Mouse (Mus musculus): ENCODE measurements around the gene Prdx6.

Gene Prdx6

DNA sequence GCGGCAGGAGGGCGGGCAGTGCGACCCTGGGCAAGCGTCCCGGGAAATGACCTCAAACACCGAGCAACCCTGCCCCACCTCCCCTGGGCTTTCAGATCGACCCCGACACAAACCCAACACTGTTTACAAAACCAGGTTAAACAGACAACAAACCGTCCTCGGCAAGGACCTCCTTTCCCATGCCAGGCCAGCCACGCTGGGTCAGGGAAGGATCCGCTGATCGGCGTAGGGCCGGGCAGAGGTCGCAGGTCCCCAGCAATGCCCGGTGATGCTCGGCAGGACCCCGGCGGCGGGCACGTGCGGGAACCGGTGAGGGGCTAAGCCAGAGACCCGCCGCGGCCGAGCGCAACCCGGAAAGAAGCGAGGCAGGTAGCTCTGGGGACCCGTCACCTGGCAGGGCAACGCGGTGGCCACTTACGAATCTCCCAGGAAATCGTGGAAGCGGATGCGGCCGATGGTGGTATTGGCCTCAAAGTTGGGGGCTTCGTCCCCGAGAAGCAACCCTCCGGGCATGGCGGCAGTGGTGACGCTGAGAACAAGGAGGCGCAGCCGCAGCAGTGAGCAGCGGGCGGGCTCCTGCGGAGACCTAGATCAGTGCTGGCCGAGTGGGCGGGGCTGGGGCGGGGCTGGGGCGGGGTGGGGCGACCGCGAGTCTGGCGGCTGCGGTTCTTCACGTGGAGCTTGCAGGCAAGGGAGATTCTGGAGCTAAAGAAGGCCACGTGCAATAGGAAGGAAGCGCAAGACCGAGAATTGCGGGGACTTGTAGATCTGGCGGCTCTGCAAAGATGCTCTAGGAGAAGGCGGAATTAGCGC lies at the start of gene Prdx6:
Gene Prdx6 (minus strand): TSS at position 616 of the 813 bp plus-strand sequence.
- peak; percentile 65 for DNase-seq (ENCODE audit: low spot score)

DNA sequence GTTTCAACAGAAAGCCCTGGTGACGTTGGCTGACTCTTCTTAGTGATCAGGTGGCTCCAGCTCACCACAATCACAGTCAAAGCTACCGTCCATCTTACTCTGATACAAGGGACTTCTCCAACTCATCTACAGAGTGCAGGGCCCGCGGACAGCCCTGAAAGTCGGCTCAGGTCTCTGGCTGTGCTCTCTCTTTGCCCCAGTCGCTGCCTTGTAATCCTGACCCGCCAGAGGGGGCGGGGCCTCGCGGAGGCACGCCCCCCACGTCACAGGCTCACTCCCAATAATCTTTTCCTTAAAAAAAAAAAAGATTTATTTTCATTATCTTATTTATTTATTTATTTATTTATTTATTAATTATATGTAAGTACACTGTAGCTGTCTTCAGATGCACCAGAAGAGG lies 37.2 kb upstream of the Prdx6 start:
- no peak for DNase-seq (ENCODE audit: low spot score)

DNA sequence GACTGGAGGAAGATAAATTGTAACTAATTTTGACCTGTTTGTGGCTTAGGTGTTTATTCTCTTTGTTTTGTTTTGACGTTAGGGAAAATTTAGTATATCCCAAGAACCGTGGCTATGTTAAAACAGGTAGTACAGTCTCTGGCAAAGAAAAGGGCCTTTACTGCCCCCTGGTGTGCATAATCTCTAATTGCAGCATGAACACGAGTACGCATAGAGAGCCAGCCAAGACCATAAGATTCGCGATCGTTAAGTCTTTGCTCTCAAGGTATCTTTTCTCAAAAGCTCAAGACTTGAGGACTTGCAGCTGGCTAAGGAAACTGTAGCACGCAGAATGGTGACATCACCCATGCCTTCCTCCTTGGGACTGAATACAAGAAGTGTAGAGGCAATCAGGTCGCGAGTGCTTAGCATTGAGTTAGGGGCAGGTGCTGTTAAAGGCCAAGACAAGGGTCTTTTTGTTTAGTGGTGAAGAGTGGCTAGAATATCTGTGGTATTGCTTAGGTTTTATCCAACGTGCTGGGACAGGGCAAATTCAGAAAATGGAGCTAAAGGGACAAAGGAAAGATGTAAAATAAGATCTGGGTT lies 35.8 kb upstream of the Prdx6 start:
- peak; percentile 49 for DNase-seq (ENCODE audit: low spot score)

DNA sequence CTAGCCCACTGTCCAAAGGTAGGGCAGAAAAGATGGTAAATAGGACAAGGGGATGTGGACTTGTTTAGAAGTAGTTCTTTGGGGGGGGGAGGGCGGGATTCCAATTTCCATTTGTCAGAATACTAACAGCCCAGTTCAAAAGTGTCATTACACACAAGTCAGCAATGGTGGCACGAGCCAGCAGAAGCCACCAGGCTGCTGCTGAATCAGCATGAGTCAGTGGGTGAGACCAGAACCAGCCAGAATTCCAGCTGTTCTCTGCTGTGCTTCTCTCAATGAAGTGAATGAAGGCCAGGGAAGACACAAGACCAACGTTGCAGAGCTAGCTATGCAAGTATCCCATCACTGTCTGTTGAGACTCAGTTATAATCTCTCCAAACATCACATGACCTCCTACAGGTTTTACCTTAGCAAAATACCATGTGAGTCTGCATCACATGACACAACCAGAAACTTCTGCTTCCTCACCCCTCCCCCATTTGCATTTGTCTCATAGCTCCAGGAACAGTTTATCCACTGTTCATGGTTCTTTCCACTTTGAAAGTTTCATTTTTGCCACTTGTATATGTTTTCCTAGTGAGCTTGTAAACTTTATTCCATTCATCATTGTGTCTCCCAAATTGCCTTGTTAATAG lies 30.2 kb upstream of the Prdx6 start:
- DNase-seq (ENCODE audit: low spot score): no peak

DNA sequence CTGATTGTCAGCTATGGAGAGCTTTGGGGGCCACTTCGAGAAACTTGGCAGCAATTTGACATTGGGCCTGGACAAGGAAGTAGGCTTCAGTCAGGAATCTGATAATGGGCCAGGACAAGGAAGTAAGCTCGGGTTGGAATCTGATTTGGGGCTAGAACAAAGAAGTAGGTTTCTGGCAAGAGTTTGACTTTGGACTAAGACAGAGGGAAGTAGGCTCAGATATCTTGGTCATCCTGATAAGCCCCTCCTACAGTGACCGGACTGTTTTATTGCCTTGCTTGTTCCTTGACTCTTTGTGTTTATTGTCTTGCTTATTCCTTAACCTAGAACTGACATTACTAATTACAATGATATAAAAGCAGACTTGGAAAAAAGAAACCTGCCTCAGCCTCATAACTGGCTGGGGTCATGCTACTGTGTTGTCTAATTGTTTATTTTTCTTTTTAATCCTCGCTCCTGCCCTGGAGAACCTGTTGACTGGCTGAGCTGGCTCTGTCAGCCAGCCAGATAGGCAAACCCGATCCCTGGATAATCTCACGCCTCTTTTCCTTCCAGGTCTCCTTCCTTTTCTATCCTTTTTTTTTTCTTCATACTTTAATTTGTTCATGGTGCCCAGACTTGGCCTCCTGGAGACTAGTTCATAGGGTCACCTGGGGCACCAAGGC lies 28.4 kb upstream of the Prdx6 start:
- no peak for DNase-seq (ENCODE audit: low spot score)

DNA sequence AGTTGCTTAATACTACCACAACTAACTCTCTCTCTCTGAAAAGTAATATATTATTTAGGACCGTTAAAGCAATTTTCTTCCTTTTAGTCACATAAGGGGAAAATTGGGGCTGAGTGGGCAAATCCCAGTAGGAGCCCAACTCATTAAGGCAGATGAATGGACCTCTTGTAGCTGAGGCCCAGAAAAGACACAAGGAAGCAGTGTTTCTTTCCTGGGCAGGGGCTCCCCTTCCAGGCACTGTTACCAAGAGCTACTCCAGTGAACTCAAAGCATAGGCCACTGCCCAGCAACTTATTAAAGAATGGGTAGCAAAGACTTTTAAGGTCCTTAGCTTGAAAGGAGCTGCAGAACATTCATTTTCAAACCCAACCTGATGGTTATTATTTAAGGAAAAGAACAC lies 22.5 kb upstream of the Prdx6 start:
- DNase-seq (ENCODE audit: low spot score): no peak

DNA sequence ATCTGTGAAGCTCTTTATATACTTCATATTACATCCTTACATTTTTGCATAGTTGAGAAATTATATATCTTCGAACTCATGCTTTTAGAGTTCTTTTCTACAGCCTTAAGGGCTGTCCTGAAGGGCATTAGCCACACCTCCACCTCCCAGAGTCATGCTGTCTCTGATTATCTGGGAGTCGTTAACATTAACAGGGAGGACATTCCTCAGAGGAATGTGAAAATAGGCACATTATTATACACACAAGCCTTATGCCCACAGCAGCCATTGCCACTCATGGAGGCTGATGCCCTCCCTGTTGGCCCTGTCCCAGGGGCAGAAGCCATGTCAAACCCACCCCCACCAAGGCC lies 20.4 kb upstream of the Prdx6 start:
- no peak for DNase-seq (ENCODE audit: low spot score)

DNA sequence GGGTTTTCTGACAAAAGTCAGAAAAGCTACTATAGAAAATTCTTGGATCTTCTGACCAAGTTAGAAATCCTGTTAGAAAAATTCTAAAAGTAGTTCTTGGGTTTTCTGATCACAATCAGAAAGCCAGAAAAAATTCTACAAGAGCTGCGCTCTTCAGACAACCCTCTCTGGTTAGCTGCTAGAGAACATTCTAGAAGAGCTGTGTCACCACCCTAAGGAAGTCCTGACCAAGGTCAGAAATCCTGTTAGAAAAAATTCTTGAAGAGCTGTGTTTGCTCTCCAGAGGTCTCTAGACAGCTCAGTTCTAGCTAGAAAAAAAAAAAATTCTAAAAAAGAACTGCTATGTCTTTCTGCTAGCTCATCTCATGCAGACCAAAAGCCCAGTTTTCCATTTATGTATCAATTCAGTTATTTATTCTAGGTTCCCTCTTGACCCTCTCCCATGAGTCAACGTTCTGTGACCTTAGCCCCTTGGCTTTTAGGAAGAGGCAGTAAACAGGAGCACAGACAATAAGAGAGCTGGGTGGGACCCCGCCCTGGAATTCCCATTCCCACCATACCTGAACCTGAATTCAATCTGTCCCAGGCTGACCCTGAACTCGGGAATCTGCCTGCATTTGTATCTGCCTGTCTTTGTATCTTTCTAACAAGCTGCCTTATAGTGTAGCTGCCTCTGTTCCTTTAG lies 19.9 kb upstream of the Prdx6 start:
- no peak for DNase-seq (ENCODE audit: low spot score)

DNA sequence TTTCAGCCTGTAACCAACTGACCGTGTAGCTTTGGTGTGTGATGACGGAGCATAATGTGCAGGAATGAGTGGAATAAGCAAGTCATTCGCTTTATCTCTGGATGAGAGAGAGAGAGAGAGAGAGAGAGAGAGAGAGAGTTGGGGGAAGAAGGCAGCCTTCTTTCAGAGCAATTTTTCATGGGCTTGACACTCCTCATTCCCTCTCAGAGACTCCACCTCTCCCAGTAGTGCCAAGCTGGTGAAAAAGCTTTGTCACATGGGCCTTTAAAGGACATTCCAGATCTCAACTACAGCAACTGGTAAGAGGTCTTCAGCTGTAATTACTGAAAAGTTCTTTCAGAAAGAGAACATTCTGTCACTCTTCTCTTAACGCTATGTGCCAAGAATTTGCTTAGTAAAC lies 18.3 kb upstream of the Prdx6 start:
- no peak for DNase-seq (ENCODE audit: low spot score)

DNA sequence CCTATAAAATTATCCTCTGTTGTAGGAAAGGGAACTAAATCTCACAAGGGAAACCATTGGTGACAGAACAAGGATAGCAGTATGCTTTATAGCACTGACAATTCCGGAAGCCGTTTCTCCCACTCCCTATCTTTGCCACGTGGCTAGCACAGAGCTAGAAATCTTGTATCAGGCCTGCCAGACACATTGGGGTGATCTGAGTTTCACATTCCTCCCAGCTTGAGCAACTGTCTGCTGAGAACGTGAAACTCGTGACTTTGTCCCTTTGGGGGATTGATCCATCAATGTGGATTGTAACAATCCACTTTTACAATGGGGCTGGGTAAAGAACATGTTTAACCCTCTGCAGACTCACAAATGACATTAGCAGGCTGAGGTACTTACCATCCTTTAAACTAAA lies 17.9 kb upstream of the Prdx6 start:
- no peak for DNase-seq (ENCODE audit: low spot score)

DNA sequence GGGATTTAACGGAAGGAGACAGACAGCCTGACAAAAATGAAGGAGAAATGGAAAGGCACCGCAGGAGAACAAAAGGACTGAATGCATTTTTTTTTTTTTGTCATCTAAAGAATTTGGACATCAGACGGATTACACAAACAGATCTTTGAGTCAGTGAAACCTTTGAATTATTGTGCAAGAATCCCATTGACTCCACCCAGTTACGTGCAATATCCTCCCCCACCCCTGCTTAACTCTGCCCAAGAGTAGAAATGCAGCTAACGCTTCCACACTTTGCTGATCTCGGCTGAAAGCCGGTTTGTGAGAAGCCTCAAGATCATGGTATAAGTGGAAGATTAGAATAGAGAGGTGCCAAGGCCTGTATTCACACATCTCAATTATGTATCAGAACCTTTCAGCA lies 17.1 kb upstream of the Prdx6 start:
- no peak for DNase-seq (ENCODE audit: low spot score)

DNA sequence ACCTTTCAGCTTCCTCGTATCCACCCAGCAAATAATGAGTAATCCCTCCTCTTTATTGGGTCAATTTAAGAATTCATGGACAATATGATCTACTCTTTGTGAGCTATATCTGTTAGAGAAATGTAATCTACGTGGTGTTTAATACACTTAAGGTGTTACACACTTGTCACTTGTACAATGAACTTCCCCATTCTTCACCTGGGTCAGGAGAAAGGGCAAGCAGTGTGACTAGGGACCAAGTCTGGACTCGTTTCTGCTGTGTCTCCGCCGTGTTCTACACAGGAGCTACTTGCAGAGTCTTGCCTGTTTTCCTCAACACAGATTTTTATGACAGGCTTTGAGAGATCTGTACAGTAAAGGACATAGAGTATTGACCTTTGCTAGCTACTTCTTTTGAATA lies 13.9 kb upstream of the Prdx6 start:
- no peak for DNase-seq (ENCODE audit: low spot score)

DNA sequence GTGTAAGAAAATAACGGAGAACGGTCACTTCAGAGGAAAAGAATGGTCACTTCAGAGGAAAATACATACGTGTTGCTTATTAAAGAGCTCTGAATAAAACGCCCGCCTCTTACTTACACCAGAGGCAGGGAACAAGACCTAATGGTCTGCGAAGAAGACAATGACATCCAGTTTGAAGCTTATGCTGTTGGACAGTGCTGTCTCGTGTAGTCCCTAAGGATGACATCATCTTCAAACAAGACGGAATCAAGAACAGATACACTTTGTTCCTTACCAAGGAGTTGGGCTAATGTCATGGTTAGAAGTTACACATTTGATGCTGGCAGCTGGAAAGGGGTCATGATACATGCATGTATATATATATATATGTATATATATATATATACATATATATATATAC lies 12.6 kb upstream of the Prdx6 start:
- no peak for DNase-seq (ENCODE audit: low spot score)

DNA sequence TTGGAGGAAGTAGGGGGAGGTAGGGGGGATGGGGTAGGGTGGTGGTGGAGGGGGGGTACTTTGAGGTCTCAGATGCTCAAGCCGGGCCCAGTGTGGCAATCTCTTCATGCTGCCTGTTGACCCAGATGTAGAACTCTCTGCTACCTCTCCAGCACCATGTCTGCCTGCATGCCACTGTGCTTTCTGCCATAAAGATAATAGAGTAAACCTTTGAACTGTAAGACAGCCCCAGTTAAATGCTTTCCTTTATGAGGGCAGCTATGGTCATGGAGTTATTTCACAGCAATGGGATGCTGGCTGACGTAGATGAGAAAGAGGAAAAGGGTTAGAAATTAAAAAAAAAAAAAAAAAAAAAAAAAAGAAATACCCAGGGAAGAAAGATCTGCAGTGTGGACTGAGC lies 11.5 kb upstream of the Prdx6 start:
- DNase-seq (ENCODE audit: low spot score): no peak

DNA sequence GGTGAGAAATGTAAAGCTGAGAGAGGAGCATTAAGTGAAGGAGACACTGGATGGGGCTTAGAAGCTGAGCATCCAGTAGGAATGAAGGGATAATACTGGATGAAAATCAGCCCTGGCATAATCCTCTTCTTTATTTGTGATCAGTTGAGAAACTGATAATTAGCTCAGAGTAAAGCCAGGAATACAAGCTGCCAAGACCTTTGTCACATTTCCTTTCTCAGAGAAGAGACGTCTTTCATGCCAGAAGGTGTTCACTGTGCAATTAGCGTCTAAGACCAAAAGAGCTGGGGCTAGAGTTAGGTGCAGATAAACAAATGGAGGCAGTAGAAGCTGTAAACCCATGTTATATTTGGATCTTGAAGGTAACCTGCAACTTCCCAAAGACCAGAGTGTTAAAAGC lies 9.7 kb upstream of the Prdx6 start:
- no peak for DNase-seq (ENCODE audit: low spot score)

DNA sequence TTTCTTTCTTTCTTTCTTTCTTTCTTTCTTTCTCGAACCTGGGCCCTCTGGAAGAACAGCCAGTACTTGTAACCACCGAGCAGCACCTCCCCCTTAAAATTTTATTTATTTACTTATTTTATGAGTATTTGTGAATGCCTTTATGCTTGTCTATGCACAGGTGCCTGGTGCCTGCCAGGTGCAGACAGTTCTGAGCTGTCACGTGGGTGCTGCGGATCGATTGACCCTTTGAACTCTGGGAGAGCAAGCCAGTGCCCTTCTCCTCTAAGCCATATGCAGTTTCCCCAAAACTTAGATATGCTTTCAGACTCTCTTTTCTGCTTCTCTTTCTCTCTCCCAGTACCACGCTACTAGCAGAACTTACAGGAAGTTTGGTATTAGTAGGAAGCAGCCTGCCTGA lies 8.1 kb upstream of the Prdx6 start:
- no peak for DNase-seq (ENCODE audit: low spot score)

DNA sequence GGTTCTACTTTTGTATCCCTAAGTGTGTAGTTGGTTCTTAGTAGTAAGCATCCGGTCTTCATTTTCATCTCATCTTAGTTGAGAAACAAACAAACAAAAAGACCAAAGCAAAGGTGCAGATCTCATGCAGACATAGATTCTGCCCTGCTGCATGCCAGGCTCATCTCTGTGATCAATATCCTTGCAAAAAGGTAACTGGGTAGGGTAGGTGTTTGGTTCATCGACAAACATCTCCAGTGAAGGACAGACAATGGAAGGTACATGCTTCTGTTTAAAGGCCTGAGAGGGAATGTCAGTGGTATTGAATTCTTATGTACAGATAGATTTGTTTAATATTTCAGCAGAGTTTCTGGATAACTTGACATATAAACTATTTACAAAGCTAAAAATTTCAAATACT lies 7.3 kb upstream of the Prdx6 start:
- DNase-seq (ENCODE audit: low spot score): no peak

DNA sequence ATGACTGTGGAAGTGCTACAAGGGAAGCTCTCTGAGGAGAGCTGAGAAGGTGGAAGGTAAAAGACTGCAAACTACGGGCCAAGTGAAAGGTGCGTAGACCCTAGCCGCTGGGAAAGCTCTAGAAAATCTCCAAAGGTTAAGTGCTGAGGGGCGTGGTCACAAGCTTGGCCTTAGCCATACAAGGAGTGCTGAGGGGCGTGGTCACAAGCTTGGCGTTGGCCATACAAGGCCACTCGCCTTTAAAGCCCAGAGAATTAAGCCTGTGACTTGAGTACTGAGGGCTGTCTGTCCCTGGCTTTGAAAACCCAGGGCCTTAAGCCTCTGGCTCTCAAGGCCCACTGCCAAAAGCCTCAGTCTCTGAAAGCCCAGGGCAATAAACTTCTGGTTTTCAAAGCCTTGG lies 5.9 kb upstream of the Prdx6 start:
- DNase-seq (ENCODE audit: low spot score): no peak

DNA sequence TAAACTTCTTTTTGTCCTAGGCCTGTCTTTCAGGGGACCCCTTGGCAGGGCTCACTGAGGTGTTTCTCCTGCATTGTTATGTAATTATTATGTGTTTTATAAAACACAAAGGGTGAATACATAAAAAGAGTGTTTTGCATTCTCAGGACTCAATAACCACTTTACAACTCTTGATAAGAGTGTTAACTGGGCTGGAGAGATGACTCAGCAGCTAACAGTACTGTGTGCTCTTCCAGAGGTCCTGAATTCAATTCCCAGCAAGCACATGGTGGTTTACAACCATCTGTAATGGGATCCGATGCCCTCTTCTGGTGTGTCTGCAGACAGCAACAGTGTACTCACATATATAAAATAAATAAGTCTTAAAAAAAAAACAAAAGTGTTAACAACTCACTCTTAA lies 3.3 kb upstream of the Prdx6 start:
- DNase-seq (ENCODE audit: low spot score): no peak

DNA sequence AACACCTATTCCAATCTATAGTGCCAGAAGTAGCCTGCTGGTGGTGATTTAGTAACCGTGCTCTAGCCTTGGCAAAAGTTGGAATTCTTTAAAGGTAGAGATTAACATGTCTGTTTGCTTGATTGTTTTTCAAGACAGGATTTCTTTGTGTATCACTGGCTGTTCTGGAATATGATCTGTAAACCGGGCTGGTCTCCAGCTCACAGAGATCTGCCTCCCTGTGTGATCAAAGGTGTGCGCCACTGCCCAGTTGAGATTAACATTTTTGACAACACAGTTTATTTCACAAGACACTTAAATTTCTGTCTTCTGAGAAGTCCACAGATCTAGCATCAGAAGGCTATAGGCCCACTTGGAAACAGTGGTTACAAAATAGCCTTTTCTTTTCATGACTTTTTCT lies 1.9 kb upstream of the Prdx6 start:
- DNase-seq (ENCODE audit: low spot score): no peak

DNA sequence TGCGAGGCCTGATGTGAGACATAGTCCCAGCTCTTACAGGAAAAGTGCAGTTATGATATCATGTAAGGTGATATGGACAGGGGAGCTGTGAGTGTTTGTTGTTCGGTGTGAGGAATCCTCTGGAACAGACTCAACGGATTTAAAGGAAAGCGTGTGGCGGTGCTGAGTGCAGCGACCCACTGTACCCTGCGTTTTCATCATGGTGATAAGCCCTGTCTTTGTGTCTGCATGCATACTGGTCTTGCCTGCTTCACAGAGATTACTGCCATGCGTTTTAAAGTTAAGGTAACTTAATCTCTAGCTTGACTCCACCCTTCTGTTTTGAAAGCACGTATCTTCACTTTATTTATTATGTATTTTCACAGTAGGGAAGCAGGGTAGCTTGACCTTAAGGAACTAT lies 1.3 kb upstream of the Prdx6 start:
- no peak for DNase-seq (ENCODE audit: low spot score)

DNA sequence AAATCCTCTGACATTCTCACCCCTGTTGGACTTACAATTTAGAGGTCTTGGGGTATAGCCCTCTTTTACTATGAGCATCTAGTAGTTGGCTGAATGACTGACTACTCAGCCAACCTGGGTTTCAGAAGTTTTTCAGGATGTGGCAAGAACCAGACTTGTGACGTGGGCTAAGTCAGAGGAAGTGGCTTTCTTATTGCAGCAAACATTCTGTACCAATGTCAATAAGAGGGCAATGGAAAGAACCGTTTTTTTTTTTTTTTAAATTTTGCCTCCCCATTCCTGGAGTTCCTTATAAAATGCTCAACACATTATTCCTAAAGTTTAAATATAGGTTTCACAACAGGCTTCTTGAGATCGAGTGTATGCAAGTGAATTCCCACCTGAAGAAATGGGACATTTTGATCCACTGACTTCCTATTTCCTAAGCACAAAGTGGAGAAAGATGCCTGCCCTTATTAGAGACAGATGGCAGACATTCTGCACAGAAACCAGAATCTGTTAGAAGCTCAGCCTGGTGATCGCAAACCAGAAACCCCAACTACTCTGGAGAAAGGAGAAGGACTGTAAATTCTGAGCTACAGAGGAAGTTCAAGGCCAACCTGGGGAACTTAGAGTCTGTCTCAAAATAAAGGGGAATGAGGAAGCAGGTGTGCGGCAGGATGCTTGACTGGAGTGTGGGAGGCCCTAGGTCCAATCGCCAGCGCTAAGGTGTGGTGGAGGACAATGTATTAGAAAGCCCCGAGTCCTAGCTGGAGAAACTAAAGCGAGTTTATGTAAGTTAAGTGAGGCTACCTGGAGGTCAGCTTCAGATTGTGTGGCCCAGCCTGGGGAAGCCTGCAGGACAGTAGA lies 622 bp upstream of the Prdx6 start:
- DNase-seq (ENCODE audit: low spot score): no peak
